Mouse (Mus musculus): ENCODE data around the gene Fgb. TPM values are rescaled to one million over a fixed set of nuclear protein-coding genes. Genes with fewer than 3 reads are reported as not detected.

Gene Fgb
- polyA plus RNA-seq, 1 experiment from 2014 or later: 2.2 TPM

DNA sequence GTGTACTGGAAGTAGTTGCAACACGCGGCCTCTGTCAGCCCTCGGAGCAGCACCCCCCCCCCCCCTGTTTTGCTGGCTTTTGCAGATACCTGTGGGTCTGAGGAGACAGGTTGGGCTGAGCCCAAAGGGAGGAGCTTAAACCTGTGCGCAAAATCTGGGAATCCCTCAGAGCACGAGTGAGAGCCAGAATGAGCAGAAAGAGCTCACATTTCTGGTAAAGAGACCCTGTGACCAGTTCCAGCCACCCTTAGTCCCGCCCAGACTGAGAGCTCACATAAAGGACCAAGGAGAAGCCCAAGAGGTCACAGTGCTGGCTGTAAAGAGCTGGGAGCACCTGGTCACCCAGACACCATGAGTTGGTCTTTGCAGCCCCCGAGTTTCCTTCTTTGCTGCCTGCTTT is 42.1 kb downstream of the Fgb start, which contains the start of gene Fgg:
TSS of gene Fgg (plus strand) at position 168 of the 400 bp plus-strand sequence.
- Histone ChIP-seq H3K4me3 (no peak within 1 kb of the TSS), H3K27me3 (replicated peaks) (no peaks in the 10 kb centered on the region), H3K27ac (ENCODE audit: poor library complexity, severe bottlenecking) (no peak within 1 kb of the TSS), H3K9me3 (replicated peaks) (no peaks in the 10 kb centered on the region), H3K36me3 (no peaks in the 10 kb centered on the region), H3K4me1 (replicated peaks) (no peaks in the 10 kb centered on the region), H3K9ac (no peak within 1 kb of the TSS), H3K4me2 (no peak within 1 kb of the TSS)
- ATAC-seq (ENCODE audit: insufficient number of reproducible peaks, low FRiP score): no peak
- 44% methylated on average over 7 of the region's 7 CpGs for WGBS

DNA sequence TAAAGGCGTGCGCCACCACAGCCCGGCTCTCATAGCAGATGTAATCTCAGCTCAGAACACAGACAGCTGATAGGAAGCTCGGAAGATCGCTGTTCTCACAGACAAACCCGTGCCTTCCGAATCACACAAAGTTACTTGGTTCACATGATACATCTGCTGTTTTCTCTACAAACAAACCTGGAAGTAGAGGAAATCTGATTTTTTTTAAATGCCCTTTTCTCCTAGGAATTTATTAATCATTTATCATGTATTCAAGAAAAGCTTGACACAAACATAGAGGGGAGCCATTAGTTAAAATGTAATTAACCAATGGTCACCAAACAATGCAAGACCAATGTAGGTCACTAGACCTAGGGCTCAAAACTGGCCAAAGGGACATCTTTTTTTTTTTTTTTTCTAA is 44.9 kb downstream of the Fgb start:
- H3K4me3 ChIP-seq: no peak overlapping the region
- no peaks in the 10 kb centered on the region for H3K27me3 ChIP-seq (replicated peaks)
- H3K9ac ChIP-seq: no peak overlapping the region
- WGBS: 84% methylated on average over 7 of the region's 7 CpGs
- no peak overlapping the region for H3K27ac ChIP-seq (ENCODE audit: poor library complexity, severe bottlenecking)
- no peak for ATAC-seq (ENCODE audit: insufficient number of reproducible peaks, low FRiP score)
- no peaks in the 10 kb centered on the region for H3K4me1 ChIP-seq (replicated peaks)
- no peaks in the 10 kb centered on the region for H3K36me3 ChIP-seq
- no peak overlapping the region for H3K4me2 ChIP-seq
- H3K9me3 ChIP-seq (replicated peaks): no peaks in the 10 kb centered on the region

DNA sequence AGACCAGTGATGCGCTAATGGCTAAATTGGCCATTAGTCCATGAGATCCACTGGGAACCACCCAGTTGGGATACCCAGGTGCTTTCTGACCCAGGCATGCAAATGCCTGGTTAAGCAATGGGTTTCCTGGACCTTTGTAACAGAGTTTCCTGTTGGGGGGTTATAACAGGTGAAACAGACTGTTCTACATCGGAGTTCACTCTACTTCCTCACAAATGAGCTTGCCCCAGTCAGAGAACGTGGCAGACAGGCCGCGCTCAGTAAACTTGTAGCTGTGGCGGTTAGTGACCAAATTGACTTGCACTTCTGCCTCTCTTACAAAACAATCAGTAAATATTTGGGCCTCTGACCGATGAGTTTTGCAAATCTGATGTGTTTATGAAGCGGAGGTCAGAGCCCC is 46.6 kb downstream of the Fgb start:
- ATAC-seq (ENCODE audit: insufficient number of reproducible peaks, low FRiP score): no peak
- no peak overlapping the region for H3K9ac ChIP-seq
- H3K9me3 ChIP-seq (replicated peaks): no peaks in the 10 kb centered on the region
- no peaks in the 10 kb centered on the region for H3K27me3 ChIP-seq (replicated peaks)
- no peak overlapping the region for H3K4me3 ChIP-seq
- WGBS: 85% methylated on average over 8 of the region's 8 CpGs
- no peaks in the 10 kb centered on the region for H3K36me3 ChIP-seq
- H3K4me2 ChIP-seq: no peak overlapping the region
- H3K4me1 ChIP-seq (replicated peaks): no peaks in the 10 kb centered on the region
- no peak overlapping the region for H3K27ac ChIP-seq (ENCODE audit: poor library complexity, severe bottlenecking)

DNA sequence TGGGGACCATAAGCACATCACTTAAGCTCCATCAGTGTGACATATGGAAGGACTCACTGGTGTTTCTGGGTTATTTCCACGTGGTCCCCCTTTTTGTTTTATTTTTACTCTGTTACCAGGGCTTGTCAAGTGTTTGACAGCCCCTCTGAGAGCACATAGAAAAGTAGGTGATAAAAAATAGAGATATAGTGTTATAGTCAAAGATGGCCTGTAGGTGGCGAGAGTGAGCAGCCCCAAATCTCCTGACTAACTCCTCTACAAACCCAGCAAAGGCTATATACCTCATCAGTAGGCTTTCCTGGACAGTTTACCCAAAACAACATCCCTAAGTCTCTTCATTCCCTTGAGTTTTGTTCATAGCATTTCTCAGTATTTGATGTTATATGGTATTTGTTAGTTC is 47.5 kb downstream of the Fgb start:
- no peaks in the 10 kb centered on the region for H3K4me1 ChIP-seq (replicated peaks)
- 2% methylated on average over 2 of the region's 2 CpGs for WGBS
- no peak overlapping the region for H3K4me2 ChIP-seq
- H3K9me3 ChIP-seq (replicated peaks): no peaks in the 10 kb centered on the region
- no peak for ATAC-seq (ENCODE audit: insufficient number of reproducible peaks, low FRiP score)
- no peak overlapping the region for H3K27ac ChIP-seq (ENCODE audit: poor library complexity, severe bottlenecking)
- H3K36me3 ChIP-seq: no peaks in the 10 kb centered on the region
- no peak overlapping the region for H3K9ac ChIP-seq
- H3K27me3 ChIP-seq (replicated peaks): 0 out of 2 replicates have a peak, but pooled peaks cover 4% of the 10 kb centered on the region
- H3K4me3 ChIP-seq: no peak overlapping the region

DNA sequence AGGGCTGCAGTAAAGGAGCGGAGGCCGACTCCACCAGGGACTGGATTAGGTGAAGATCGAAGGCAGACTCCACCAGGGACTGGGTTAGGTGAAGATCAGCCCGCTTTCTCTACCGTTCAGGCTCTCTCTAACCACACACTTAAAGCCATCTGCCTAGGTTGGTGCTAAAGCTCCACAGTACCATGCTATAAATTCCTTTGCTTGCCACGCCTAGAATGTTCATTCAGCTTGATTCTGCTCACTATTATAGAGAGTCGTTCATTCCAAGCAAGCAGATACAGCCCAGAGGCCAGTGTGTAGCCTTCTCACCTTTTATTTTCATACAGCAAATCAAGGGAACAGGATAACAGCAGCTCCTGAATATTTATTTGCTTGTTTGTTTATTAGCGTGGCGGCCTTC is 49.7 kb downstream of the Fgb start:
- no peak for ATAC-seq (ENCODE audit: insufficient number of reproducible peaks, low FRiP score)
- H3K36me3 ChIP-seq: no peaks in the 10 kb centered on the region
- H3K9ac ChIP-seq: no peak overlapping the region
- no peak overlapping the region for H3K27ac ChIP-seq (ENCODE audit: poor library complexity, severe bottlenecking)
- peaks cover 18% of the 10 kb centered on the region; the same call in 1 of the 2 replicates for H3K27me3 ChIP-seq (replicated peaks)
- WGBS: 75% methylated on average over 9 of the region's 9 CpGs
- H3K4me3 ChIP-seq: no peak overlapping the region
- peaks cover 3% of the 10 kb centered on the region for H3K4me1 ChIP-seq (replicated peaks)
- no peaks in the 10 kb centered on the region for H3K9me3 ChIP-seq (replicated peaks)
- no peak overlapping the region for H3K4me2 ChIP-seq

DNA sequence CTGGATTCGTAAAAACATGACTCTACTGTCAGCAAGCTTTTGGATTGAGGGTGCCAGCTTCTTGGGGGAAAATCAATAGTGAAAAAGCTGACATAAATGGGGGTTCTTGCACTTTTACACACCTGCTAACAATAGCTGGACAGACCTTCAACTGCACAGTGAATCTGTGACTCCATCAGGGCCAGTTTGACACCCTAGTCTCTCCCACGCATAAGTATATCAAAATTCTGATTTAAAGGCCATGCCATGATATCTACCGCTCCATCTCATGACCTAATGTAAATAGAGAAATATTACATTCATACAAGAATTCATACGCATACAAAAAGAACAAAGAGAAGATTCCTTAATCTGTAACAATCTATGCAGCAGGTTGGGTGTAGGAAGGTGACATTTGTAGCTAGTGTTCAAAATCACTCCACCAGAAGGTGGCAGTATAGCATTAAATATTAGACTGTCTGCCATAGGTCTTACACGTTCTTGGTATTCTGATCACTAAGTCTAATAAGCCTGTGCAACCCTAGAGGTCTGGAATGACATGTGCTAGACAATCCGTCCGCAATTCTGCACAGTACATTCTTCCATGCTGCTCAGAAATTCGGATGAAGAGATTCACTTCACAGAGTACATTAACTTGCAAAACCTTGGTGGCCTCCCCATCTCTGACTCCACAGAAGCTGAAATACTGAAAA is 50.7 kb downstream of the Fgb start:
- ATAC-seq (ENCODE audit: insufficient number of reproducible peaks, low FRiP score): 0 out of 2 replicates have a peak, but pooled peaks have one; percentile 39
- Histone ChIP-seq H3K4me2 (no peak overlapping the region), H3K9ac (no peak overlapping the region), H3K9me3 (replicated peaks) (no peaks in the 10 kb centered on the region), H3K27me3 (replicated peaks) (peaks cover 27% of the 10 kb centered on the region; the same call in 1 of the 2 replicates), H3K4me3 (no peak overlapping the region), H3K27ac (ENCODE audit: poor library complexity, severe bottlenecking) (no peak overlapping the region), H3K4me1 (replicated peaks) (peaks cover 5% of the 10 kb centered on the region), H3K36me3 (no peaks in the 10 kb centered on the region)
- 30% methylated on average over 8 of the region's 8 CpGs for WGBS

DNA sequence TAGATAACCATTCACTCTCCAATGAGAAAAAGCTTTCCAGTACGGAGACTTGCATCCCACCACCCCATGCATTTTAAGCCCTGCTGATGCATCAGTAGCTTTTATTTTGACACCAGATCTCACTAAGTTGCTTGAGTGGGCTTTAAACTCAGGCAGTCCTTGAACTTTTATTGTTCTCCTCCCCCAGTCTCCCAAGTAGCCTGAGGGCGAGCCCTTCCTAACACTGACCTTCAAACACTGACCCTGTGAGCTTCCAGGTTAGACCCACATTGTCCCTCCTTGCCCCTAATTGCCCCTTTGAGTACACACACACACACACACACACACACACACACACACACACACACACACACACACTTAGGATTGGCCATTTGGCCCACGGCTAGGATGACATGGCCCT is 53.0 kb downstream of the Fgb start:
- Histone ChIP-seq H3K36me3 (no peaks in the 10 kb centered on the region), H3K27ac (ENCODE audit: poor library complexity, severe bottlenecking) (no peak overlapping the region), H3K9me3 (replicated peaks) (no peaks in the 10 kb centered on the region), H3K4me2 (no peak overlapping the region), H3K9ac (no peak overlapping the region), H3K4me3 (no peak overlapping the region), H3K4me1 (replicated peaks) (peaks cover 5% of the 10 kb centered on the region), H3K27me3 (replicated peaks) (peaks cover 29% of the 10 kb centered on the region; the same call in 1 of the 2 replicates)
- no peak for ATAC-seq (ENCODE audit: insufficient number of reproducible peaks, low FRiP score)
- WGBS: 79% methylated on average over 3 of the region's 3 CpGs

DNA sequence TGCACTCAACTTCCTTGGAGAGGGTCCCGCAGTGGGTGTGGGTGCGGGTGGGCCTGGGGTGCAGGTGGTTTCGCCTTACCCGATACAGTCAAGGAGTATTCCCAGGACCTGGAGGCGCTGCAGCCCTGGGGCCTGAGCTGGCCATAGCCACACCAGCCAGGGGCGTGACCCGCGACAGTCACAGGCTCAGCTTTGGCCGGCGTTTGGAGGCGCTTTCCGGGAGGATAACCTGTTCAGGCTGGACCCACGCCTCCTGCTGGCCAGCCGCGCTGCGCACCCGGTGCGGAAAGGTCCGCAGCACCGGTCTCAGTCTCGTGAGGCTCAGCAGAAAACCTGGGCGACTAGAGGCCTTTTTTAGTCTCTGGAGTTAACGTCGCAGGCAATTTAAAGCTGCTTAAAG is 54.3 kb downstream of the Fgb start:
- Histone ChIP-seq H3K9ac (no peak overlapping the region; the same call in 1 of the 2 replicates), H3K27me3 (replicated peaks) (peaks cover 29% of the 10 kb centered on the region; the same call in 1 of the 2 replicates), H3K27ac (ENCODE audit: poor library complexity, severe bottlenecking) (no peak overlapping the region), H3K4me1 (replicated peaks) (peaks cover 5% of the 10 kb centered on the region), H3K4me2 (peak overlapping the region; percentile 74), H3K4me3 (peak overlapping the region; percentile 32), H3K36me3 (no peaks in the 10 kb centered on the region), H3K9me3 (replicated peaks) (no peaks in the 10 kb centered on the region)
- peak; percentile 59; the same call in 1 of the 2 replicates for ATAC-seq (ENCODE audit: insufficient number of reproducible peaks, low FRiP score)
- 2% methylated on average over 24 of the region's 24 CpGs for WGBS

- no peaks in the 10 kb centered on the region for H3K9me3 ChIP-seq (replicated peaks)
- no peak overlapping the region for H3K4me3 ChIP-seq
- H3K36me3 ChIP-seq: no peaks in the 10 kb centered on the region
- no peak overlapping the region for H3K4me2 ChIP-seq
- H3K4me1 ChIP-seq (replicated peaks): peaks cover 5% of the 10 kb centered on the region
- H3K27me3 ChIP-seq (replicated peaks): peaks cover 29% of the 10 kb centered on the region; the same call in 1 of the 2 replicates
- no peak for ATAC-seq (ENCODE audit: insufficient number of reproducible peaks, low FRiP score)
- WGBS: 81% methylated on average over 6 of the region's 6 CpGs
- no peak overlapping the region for H3K9ac ChIP-seq
- H3K27ac ChIP-seq (ENCODE audit: poor library complexity, severe bottlenecking): no peak overlapping the region
These were observed 56.7 kb downstream of the Fgb start for GRCm38 (mm10) chr3:82992956-82993355.

GRCm38 (mm10) chr3:82991963-82992362 is 57.7 kb downstream of the Fgb start:
- WGBS: 70% methylated on average over 12 of the region's 12 CpGs
- no peak overlapping the region for H3K4me3 ChIP-seq
- H3K4me1 ChIP-seq (replicated peaks): peaks cover 5% of the 10 kb centered on the region
- peaks cover 22% of the 10 kb centered on the region; the same call in 1 of the 2 replicates for H3K27me3 ChIP-seq (replicated peaks)
- no peaks in the 10 kb centered on the region for H3K9me3 ChIP-seq (replicated peaks)
- no peak overlapping the region for H3K4me2 ChIP-seq
- H3K27ac ChIP-seq (ENCODE audit: poor library complexity, severe bottlenecking): no peak overlapping the region
- no peaks in the 10 kb centered on the region for H3K36me3 ChIP-seq
- H3K9ac ChIP-seq: no peak overlapping the region
- ATAC-seq (ENCODE audit: insufficient number of reproducible peaks, low FRiP score): no peak
